Mouse (Mus musculus) liver, embryonic 14.5 days (tissue): Measurements from ENCODE around the gene Sspo. TPM values are rescaled to one million over a fixed set of nuclear protein-coding genes. Genes with fewer than 3 reads are reported as not detected.
"Not testable (repeated sequence)": the region's sequence is repeated elsewhere in the genome, so short reads cannot be mapped to it uniquely, and the experiment has no call there.

Source experiments
- ATAC-seq: fragments of 200-750 bp; cut with Nextera tagmentation; 2 replicates; pipeline ENCODE4 v1.8.0; 2017; ENCODE audit warnings: moderate number of reproducible peaks, mild to moderate bottlenecking, moderate library complexity; ENCODE audit not compliant: insufficient read depth
- DNase-seq, 3 experiments: peaks; one replicate each; pipeline ENCODE4 v3.0.0-alpha.2; 2012 to 2013; ENCODE audit warnings: low read depth in 3 of 3, low spot score in 3 of 3
- H3K27ac ChIP-seq: fragments of 300-500 bp; sonication (generic); 2 replicates; pipeline ENCODE4 v1.5.1; 2014; ENCODE audit warnings: moderate library complexity, mild to moderate bottlenecking, control low read depth, inconsistent platforms
- H3K27me3 ChIP-seq: fragments of 300-500 bp; sonication (generic); 2 replicates; pipeline ENCODE4 v1.6.1; 2014; ENCODE audit warnings: mild to moderate bottlenecking, low read length, moderate library complexity; ENCODE audit not compliant: control insufficient read depth, insufficient read depth
- H3K36me3 ChIP-seq: fragments of 300-500 bp; sonication (generic); replicated peaks from 2 replicates; pipeline ENCODE4 v1.6.1; 2014; ENCODE audit warnings: low read depth; ENCODE audit not compliant: control insufficient read depth, insufficient read depth
- H3K4me1 ChIP-seq, 2 experiments: fragments of 200-500 bp in 1 of 2; fragments of 300-500 bp in 1 of 2; sonication (generic) in 1 of 2; replicated peaks; 2 replicates each; pipeline ENCODE4 v1.6.1; 2012 to 2014; ENCODE audit warnings: antibody characterized with exemption in 1 of 2, inconsistent platforms in 1 of 2, low read length in 1 of 2; ENCODE audit not compliant: control insufficient read depth in 2 of 2, insufficient read depth in 2 of 2
- H3K4me2 ChIP-seq: fragments of 300-500 bp; sonication (generic); 2 replicates; pipeline ENCODE4 v1.6.1; 2014; ENCODE audit warnings: low read depth, mild to moderate bottlenecking, control low read depth, moderate library complexity
- H3K4me3 ChIP-seq, 2 experiments: fragments of 200-500 bp in 1 of 2; fragments of 300-500 bp in 1 of 2; sonication (generic) in 1 of 2; 2 replicates each; pipeline ENCODE4 v1.5.1; 2012 to 2014; ENCODE audit warnings: low read depth in 2 of 2, low read length in 2 of 2, mild to moderate bottlenecking in 2 of 2, control low read depth in 1 of 2, inconsistent platforms in 1 of 2, moderate library complexity in 1 of 2; ENCODE audit not compliant: insufficient read depth in 1 of 2
- H3K9ac ChIP-seq: fragments of 300-500 bp; sonication (generic); replicated peaks from 2 replicates; pipeline ENCODE4 v1.6.1; 2014; ENCODE audit warnings: mild to moderate bottlenecking, control low read depth, moderate library complexity
- H3K9me3 ChIP-seq: fragments of 300-500 bp; sonication (generic); 2 replicates; pipeline ENCODE4 v1.6.1; 2016; ENCODE audit warnings: low read length, mixed read lengths; ENCODE audit not compliant: control insufficient read depth
- CTCF ChIP-seq: IDR thresholded peaks from 2 replicates; pipeline ENCODE4 v1.5.1; 2016; ENCODE audit warnings: antibody characterized with exemption, low read depth, control low read depth
- EP300 ChIP-seq: IDR thresholded peaks from 2 replicates; pipeline ENCODE4 v1.6.1; 2016; ENCODE audit warnings: antibody characterized with exemption, low read depth
- WGBS: fragments of 180-500 bp; shearing (Covaris S2); extraction: QIAGEN DNeasy Blood & Tissue Kit; methylation state at CpG from one replicate; pipeline ENCODE4 v1.1.7; 2014; ENCODE audit not compliant: insufficient replicate concordance; 5-methylcytosine and 5-hydroxymethylcytosine counted together
- polyA plus RNA-seq, 2 experiments: library from polyadenylated mRNA; depleted of rRNA in 1 of 2; stranded (reverse) in 1 of 2; unstranded in 1 of 2; fragments of >200 nt; fragmentation: Nextera tagmentation in 1 of 2; extraction: Ambion mirVana in 1 of 2; gene quantifications; 2 replicates each; pipeline versions ENCODE4 v1.2.1 to v1.2.3; 2012 to 2014

Sspo gene
- polyA plus RNA-seq, 2 experiments = 0.04 TPM; not detected in 1

DNA sequence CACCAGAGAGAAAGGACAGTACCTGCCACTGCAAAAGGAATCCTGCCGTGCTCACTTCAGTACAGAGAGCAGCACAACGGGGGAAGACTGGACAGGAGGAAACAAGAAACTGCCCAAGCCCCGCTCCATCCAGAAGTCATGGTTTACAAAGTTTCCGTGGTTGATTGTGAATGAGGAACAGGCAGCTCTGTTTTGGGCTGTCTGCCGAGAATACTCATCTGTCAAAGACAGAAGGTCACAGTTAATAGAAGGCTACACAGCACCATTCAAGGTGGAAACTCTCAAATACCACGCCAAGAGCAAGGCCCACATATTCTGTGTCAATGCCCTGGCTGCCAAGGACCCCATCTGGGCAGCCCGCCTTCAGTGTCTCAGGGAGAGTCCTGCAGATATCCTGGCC is 63.8 kb downstream of the Sspo start:
- Histone ChIP-seq H3K27ac (no peak overlapping the region), H3K9ac (no peak overlapping the region), H3K9me3 (no peaks in the 10 kb centered on the region), H3K4me1 (no peaks in the 10 kb centered on the region), H3K36me3 (no peaks in the 10 kb centered on the region), H3K4me2 (no peak overlapping the region), H3K4me3 (no peak overlapping the region), H3K27me3 (no peaks in the 10 kb centered on the region)
- TF ChIP-seq CTCF = no peak
- TF ChIP-seq EP300 = no peak
- DNase-seq (no peak), ATAC-seq (no peak)
- WGBS = 41% methylated on average over 7 of the region's 7 CpGs

- not testable (repeated sequence) for H3K9me3 ChIP-seq, H3K27me3 ChIP-seq, DNase-seq, H3K4me1 ChIP-seq, H3K4me3 ChIP-seq, H3K4me2 ChIP-seq, ATAC-seq, H3K9ac ChIP-seq, H3K36me3 ChIP-seq, H3K27ac ChIP-seq
- WGBS = 85% methylated on average over 14 of the region's 16 CpGs
Observed at GRCm38 (mm10) chr6:48524882-48525281, 76.9 kb downstream of the Sspo start.

DNA sequence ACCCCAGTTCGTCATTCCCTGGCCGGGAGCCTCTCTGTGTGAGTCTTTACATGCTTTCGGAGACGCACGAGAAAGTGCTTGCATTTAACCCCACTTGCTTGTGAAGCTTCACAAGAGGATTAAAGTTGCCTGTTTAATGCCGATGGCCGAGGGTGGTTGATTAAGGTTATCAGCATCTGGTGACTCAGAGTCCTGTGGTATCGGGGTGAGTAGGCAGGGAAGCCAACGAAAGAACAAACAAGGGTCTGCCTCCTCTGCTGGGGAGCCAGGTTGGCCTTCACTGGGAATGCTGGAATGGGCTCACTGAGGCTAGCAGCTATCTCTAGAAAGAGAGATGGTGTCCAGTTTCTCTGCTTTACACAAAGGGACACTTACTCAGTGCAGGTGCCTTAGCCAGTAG is 79.9 kb downstream of the Sspo start:
- Histone ChIP-seq H3K9me3 (no peaks in the 10 kb centered on the region), H3K4me3 (no peak overlapping the region), H3K4me1 (0 out of 4 replicates have a peak, but pooled peaks cover 0 to 2% of the 10 kb centered on the region in 2 experiments), H3K9ac (no peak overlapping the region), H3K36me3 (no peaks in the 10 kb centered on the region), H3K4me2 (no peak overlapping the region), H3K27ac (no peak overlapping the region), H3K27me3 (no peaks in the 10 kb centered on the region)
- DNase-seq (no peak), ATAC-seq (no peak)
- TF ChIP-seq EP300 (no peak), CTCF (no peak)
- WGBS = 68% methylated on average over 9 of the region's 9 CpGs

DNA sequence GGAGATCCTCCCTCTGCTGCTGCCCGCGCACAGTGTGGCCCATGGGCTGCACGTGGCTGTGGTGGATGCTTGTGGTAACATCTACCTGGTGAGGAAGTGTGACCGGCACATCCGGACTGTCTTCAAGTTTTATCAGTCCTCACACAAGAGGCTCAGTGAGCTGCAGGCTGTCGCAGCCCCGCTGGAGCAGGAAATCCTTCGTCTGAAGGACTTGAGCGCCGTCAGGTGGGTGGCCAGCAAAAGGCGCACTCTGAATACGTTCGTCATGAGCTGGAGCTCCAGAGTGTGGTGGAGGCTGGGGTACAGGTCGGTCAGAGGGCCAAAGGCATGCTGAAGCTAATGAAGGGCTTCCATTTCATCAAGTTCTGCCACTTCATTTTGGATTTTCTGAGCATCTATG is 81.2 kb downstream of the Sspo start:
- Histone ChIP-seq H3K9me3 (no peaks in the 10 kb centered on the region), H3K9ac (no peak overlapping the region), H3K4me3 (no peak overlapping the region), H3K27me3 (no peaks in the 10 kb centered on the region), H3K4me2 (no peak overlapping the region), H3K4me1 (0 out of 4 replicates have a peak, but pooled peaks cover 0 to 2% of the 10 kb centered on the region in 2 experiments), H3K36me3 (no peaks in the 10 kb centered on the region), H3K27ac (no peak overlapping the region)
- 41% methylated on average over 14 of the region's 14 CpGs for WGBS
- DNase-seq (no peak), ATAC-seq (no peak)
- TF ChIP-seq CTCF = peak; percentile 35
- TF ChIP-seq EP300 = no peak

- H3K36me3 ChIP-seq = no peaks in the 10 kb centered on the region
- DNase-seq (no peak), ATAC-seq (no peak)
- H3K4me1 ChIP-seq = 0 out of 4 replicates have a peak, but pooled peaks cover 0 to 2% of the 10 kb centered on the region in 2 experiments
- no peak overlapping the region for H3K4me3 ChIP-seq
- no peak for TF ChIP-seq CTCF
- TF ChIP-seq EP300 = no peak
- H3K4me2 ChIP-seq = no peak overlapping the region
- H3K27me3 ChIP-seq = no peaks in the 10 kb centered on the region
- H3K9ac ChIP-seq = no peak overlapping the region
- no peaks in the 10 kb centered on the region for H3K9me3 ChIP-seq
- WGBS = 59% methylated on average over 16 of the region's 16 CpGs
- H3K27ac ChIP-seq = no peak overlapping the region
Observed at GRCm38 (mm10) chr6:48529871-48530440, 81.9 kb downstream of the Sspo start.
